Mouse (Mus musculus) C2C12 (cell line): ENCODE results near the gene Aifm2. TPM values are rescaled to one million over a fixed set of nuclear protein-coding genes. Genes with fewer than 3 reads are reported as not detected.

ENCODE experiments used
- H3K27me3 ChIP-seq: one replicate; pipeline ENCODE4 v1.6.1; 2011; ENCODE audit not compliant: control insufficient read depth, insufficient read depth, insufficient read length
- H3K36me3 ChIP-seq: one replicate; pipeline ENCODE4 v1.6.1; 2011; ENCODE audit not compliant: control insufficient read depth, insufficient read depth
- H3K4me3 ChIP-seq: one replicate; pipeline ENCODE4 v1.5.1; 2011; ENCODE audit warnings: mild to moderate bottlenecking, control low read depth; ENCODE audit not compliant: poor library complexity, insufficient read depth, severe bottlenecking
- H3K79me2 ChIP-seq: one replicate; pipeline ENCODE4 v1.6.1; 2011; ENCODE audit not compliant: control insufficient read depth, insufficient read depth
- H3K79me3 ChIP-seq: one replicate; pipeline ENCODE4 v1.6.1; 2011; ENCODE audit warnings: low read depth, control low read depth
- H3ac ChIP-seq: one replicate; pipeline ENCODE3; 2011; ENCODE audit warnings: low read depth; ENCODE audit not compliant: control insufficient read depth, insufficient read length
- CEBPB ChIP-seq: IDR thresholded peaks from one replicate; pipeline ENCODE4 v1.6.1; 2011; ENCODE audit warnings: low read depth, mild to moderate bottlenecking, control low read depth, moderate library complexity
- CTCF ChIP-seq: IDR thresholded peaks from one replicate; pipeline ENCODE4 v1.5.1; 2011; ENCODE audit not compliant: control insufficient read depth, insufficient read depth, insufficient read length
- FOSL1 ChIP-seq: IDR thresholded peaks from one replicate; pipeline ENCODE4 v1.8.0; 2011; ENCODE audit warnings: mild to moderate bottlenecking, low read length; ENCODE audit not compliant: poor library complexity, insufficient read depth, severe bottlenecking
- MAX ChIP-seq: IDR thresholded peaks from one replicate; pipeline ENCODE4 v1.6.1; 2011; ENCODE audit warnings: mild to moderate bottlenecking, control low read depth
- MYOD1 ChIP-seq: IDR thresholded peaks from one replicate; pipeline ENCODE4 v1.6.1; 2011; ENCODE audit warnings: low read depth; ENCODE audit not compliant: control insufficient read depth, insufficient read length
- MYOG ChIP-seq: IDR thresholded peaks from one replicate; pipeline ENCODE4 v1.6.1; 2011; ENCODE audit not compliant: control insufficient read depth, insufficient read length; ENCODE audit errors: extremely low read depth
- USF1 ChIP-seq: IDR thresholded peaks from one replicate; pipeline ENCODE4 v1.6.1; 2011; ENCODE audit warnings: low read depth, mild to moderate bottlenecking, control low read depth, moderate library complexity
- polyA plus RNA-seq: library from polyadenylated mRNA; unstranded; fragments of >200 nt; fragmentation: generic; extraction: Trizol; gene quantifications from one replicate; pipeline ENCODE4 v1.2.1, GENCODE M21; 2012; ENCODE audit warnings: missing spikeins

The Aifm2 gene
- polyA plus RNA-seq, 1 experiment = 12.4 TPM

DNA sequence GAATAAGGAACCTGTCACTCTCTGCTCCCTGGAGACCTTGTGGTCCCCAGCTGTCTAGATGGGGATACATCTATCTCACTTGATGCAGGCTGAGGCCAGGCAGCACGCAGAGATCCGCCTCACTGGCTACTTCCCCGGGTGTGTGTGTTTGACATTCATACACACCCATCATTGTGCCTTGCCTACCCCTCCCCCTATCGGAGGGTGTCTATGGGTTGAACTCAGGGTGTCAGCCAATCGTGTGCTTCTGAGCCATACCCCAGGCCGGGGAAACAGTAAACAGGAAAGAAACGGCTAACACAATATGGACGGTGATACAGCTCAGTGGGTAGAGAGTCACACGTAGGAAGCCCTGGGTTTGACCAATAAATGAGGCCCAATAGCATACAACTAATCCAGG, 35.0 kb downstream of the Aifm2 start:
- no peak overlapping the region for H3K4me3 ChIP-seq
- no peaks in the 10 kb centered on the region for H3K27me3 ChIP-seq
- H3ac ChIP-seq = no peak overlapping the region
- no peaks in the 10 kb centered on the region for H3K79me3 ChIP-seq
- TF ChIP-seq FOSL1 (no peak), MYOG (no peak), CTCF (no peak), MAX (no peak), USF1 (no peak), MYOD1 (no peak), CEBPB (no peak)
- H3K79me2 ChIP-seq = no peaks in the 10 kb centered on the region
- H3K36me3 ChIP-seq = no peaks in the 10 kb centered on the region

DNA sequence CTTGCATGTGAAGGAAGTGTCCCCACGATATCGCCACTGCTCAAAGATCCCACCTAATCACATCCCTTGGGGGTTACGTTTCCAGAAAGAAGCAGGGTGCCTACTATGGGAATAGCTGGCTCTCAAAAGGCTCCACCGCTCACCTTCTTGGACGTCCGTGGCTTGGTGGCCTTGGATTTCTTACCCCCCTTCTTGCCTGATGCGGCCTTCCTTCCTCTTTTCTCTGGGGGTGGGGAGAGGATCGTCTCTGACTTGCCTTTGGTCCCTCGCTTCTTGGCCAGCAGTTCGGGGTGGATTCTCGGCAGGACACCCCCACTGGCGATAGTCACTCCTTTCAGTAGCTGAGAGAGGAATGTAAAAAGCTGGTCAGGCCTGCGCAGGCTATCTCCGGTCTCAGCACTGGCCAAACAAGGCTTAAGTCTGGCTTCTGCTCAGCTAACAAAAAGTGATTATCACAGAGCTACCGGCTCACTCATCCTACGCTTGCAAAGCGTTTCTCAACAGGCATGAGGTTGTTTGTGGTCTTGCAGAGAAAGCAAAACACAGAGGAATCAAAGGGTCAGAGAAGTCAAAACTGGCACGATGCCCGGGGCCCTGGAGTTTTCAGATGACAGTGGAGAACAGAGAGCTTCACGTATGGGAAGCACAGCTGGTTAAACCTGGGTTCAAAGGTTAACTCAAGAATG, 36.6 kb downstream of the Aifm2 start:
- Histone ChIP-seq H3ac (no peak overlapping the region), H3K79me3 (no peaks in the 10 kb centered on the region), H3K36me3 (no peaks in the 10 kb centered on the region), H3K27me3 (no peaks in the 10 kb centered on the region), H3K4me3 (no peak overlapping the region), H3K79me2 (no peaks in the 10 kb centered on the region)
- TF ChIP-seq MYOG = no peak

DNA sequence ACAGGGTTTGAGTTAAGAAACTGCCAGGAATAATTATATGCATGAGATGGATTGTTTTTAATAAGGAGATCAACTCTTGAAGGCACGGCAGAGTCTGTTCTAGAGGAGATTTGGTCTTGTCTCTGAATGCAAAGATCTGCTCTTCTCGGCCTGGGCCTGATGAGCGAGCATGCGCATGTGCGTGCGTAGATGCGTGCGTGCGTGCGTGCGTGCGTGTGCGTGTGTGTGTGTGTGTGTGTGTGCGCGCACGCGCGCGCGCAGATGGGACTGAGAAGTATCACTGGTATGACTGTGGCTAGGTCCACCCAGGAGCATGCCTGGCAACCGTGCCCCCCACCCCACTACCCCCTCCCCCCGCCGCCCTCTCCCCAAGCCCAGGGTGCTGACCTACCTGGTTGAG, 38.0 kb downstream of the Aifm2 start:
- H3K79me2 ChIP-seq = no peaks in the 10 kb centered on the region
- TF ChIP-seq FOSL1 (no peak), CEBPB (no peak), MYOG (no peak), MAX (no peak), CTCF (no peak), MYOD1 (no peak), USF1 (no peak)
- H3K79me3 ChIP-seq = no peaks in the 10 kb centered on the region
- no peak overlapping the region for H3K4me3 ChIP-seq
- H3ac ChIP-seq = no peak overlapping the region
- no peaks in the 10 kb centered on the region for H3K27me3 ChIP-seq
- H3K36me3 ChIP-seq = no peaks in the 10 kb centered on the region

DNA sequence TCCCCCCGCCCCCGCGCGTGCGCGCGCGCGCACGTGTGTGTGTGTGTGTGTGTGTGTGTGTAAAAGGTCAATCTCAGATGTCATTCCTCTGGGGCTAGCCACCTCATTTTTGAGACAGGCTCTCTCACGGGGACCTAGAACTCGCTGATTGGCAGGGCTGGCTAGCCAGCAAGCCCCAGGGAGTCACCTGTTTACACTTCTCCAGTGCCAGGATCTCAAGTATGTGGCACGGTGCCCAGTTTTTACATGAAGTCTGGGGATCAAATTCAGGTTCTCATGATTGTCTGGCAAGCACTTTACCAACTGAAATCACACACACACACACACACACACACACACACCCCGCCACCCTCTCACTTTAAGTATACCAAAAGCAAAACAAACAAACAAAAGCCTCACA, 42.0 kb downstream of the Aifm2 start:
- H3ac ChIP-seq = no peak overlapping the region
- no peak for TF ChIP-seq CTCF
- no peak for TF ChIP-seq MYOD1
- TF ChIP-seq CEBPB = no peak
- no peak for TF ChIP-seq MAX
- no peak for TF ChIP-seq MYOG
- TF ChIP-seq FOSL1 = no peak
- no peak for TF ChIP-seq USF1
- H3K79me3 ChIP-seq = no peaks in the 10 kb centered on the region
- H3K4me3 ChIP-seq = no peak overlapping the region
- no peaks in the 10 kb centered on the region for H3K36me3 ChIP-seq
- H3K27me3 ChIP-seq = no peaks in the 10 kb centered on the region
- H3K79me2 ChIP-seq = no peaks in the 10 kb centered on the region

DNA sequence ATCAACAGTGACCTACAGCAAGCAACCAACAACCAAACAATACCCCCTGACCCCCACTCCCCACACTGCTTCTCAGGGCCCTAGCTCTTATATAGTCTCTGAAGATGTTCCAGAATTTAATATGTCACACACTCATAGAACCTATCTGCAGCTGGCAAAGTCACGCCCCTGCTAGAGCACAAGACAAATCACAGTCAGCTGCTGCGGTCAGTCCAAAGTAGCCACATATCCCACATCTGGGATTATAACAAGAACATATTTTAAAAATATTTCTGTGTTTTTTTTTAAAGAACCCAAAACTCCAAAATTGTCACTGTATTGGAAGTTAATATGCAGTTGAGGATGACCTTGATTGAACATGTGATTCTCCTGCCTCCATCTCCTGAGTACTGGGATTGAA, 43.8 kb downstream of the Aifm2 start:
- Histone ChIP-seq H3K4me3 (no peak overlapping the region), H3K36me3 (no peaks in the 10 kb centered on the region), H3K27me3 (no peaks in the 10 kb centered on the region), H3ac (no peak overlapping the region), H3K79me2 (no peaks in the 10 kb centered on the region), H3K79me3 (no peaks in the 10 kb centered on the region)
- TF ChIP-seq CTCF (no peak), FOSL1 (no peak), MYOD1 (peak; percentile 49), MYOG (no peak), MAX (no peak)

DNA sequence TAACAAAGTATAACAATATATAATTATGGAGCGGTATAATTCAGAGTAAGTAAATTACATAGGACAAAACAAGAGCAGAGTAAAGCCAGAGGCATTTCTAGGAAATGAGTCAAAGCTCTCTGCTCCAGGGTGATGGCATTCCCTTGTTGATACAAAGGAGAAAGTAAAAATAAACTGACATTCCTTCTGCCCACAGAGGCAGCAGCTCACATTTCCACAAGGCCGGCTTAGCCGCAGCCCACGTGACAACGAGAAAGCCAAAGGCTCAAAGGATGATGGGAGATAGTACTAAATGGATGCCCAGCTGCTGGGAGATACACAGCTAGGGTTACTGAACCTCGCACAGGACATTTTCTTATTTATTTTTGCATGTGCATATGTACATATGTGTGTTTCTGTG, 44.8 kb downstream of the Aifm2 start:
- no peak for TF ChIP-seq MYOG
- no peak for TF ChIP-seq MYOD1
- TF ChIP-seq FOSL1 = peak; percentile 61
- TF ChIP-seq CTCF = no peak
- peak; percentile 100 for TF ChIP-seq USF1
- no peak for TF ChIP-seq CEBPB
- peak; percentile 80 for TF ChIP-seq MAX
- Histone ChIP-seq H3ac (no peak overlapping the region), H3K36me3 (no peaks in the 10 kb centered on the region)

More for the DNA sequence above, 44.8 kb downstream of the Aifm2 start:
- Histone ChIP-seq H3K79me2 (no peaks in the 10 kb centered on the region), H3K4me3 (no peak overlapping the region), H3K79me3 (no peaks in the 10 kb centered on the region), H3K27me3 (no peaks in the 10 kb centered on the region)
